Mouse (Mus musculus): Measurements from ENCODE around the gene Tgfbr2. TPM values are rescaled to one million over a fixed set of nuclear protein-coding genes. Genes with fewer than 3 reads are reported as not detected.

Tgfbr2 gene
- polyA plus RNA-seq, 1 experiment, result 48.4 TPM

DNA sequence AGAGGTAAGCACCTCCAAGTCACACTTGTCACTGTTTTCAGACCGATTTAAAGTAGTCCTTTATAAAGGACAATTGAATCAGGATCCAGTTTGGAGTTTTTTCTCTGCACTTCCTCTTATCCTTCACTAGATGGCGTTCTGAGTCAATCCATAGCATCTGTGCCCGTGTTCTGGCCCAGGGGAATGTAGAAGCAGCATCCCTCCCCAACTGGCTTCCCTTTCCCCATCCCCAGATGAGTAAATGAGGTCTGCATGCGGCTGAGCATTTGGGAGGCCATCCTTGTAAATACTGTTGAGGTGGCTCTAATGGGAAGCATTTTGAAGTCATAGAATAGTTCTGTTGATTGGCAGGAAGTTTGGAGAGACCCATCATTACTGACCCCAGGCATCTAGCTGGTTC is 114.5 kb downstream of the Tgfbr2 start:
- TF ChIP-seq POLR2AphosphoS2 (IDR thresholded peaks at IDR 0.05; ENCODE audit: insufficient read length, low read depth) (no peak), E2F4 (IDR thresholded peaks at IDR 0.05; ENCODE audit: insufficient read depth) (no peak), POLR2A (IDR thresholded peaks at IDR 0.05; ENCODE audit: insufficient read length, low read depth) (no peak), USF1 (IDR thresholded peaks at IDR 0.05; ENCODE audit: low read depth) (no peak), MYOG (IDR thresholded peaks at IDR 0.05; ENCODE audit: control insufficient read depth in 1 of 3, insufficient read depth in 1 of 3, insufficient read length in 2 of 3, low read depth in 2 of 3) (no peak), TCF3 (IDR thresholded peaks at IDR 0.05; ENCODE audit: insufficient read length, low read depth) (no peak), SRF (IDR thresholded peaks at IDR 0.05; ENCODE audit: control insufficient read depth, insufficient read length, low read depth) (no peak), MYOD1 (IDR thresholded peaks at IDR 0.05; ENCODE audit: control insufficient read depth in 1 of 3, insufficient read length in 2 of 3, low read depth in 2 of 3) (no peak), CEBPB (IDR thresholded peaks at IDR 0.05; ENCODE audit: insufficient read depth, poor library complexity, severe bottlenecking) (no peak), MAX (IDR thresholded peaks at IDR 0.05; ENCODE audit: low read depth) (no peak), TCF12 (IDR thresholded peaks at IDR 0.05; ENCODE audit: insufficient read depth, poor library complexity, severe bottlenecking) (no peak), REST (IDR thresholded peaks at IDR 0.05; ENCODE audit: insufficient read depth, insufficient read length) (no peak)
- Histone ChIP-seq H3K36me3 (ENCODE audit: control insufficient read depth, insufficient read depth) (no peaks in the 10 kb centered on the region), H3K79me2 (ENCODE audit: control insufficient read depth, insufficient read depth) (no peaks in the 10 kb centered on the region), H3K27me3 (ENCODE audit: control insufficient read depth, insufficient read depth, insufficient read length) (no peaks in the 10 kb centered on the region), H3K4me3 (no peak overlapping the region), H3K4me2 (ENCODE audit: low read depth) (no peak overlapping the region), H3ac (ENCODE audit: control insufficient read depth, insufficient read length) (no peak overlapping the region)

- H3K4me3 ChIP-seq, result no peak overlapping the region
- no peaks in the 10 kb centered on the region for H3K79me2 ChIP-seq (ENCODE audit: control insufficient read depth, insufficient read depth)
- no peak overlapping the region for H3ac ChIP-seq (ENCODE audit: control insufficient read depth, insufficient read length)
- H3K27me3 ChIP-seq (ENCODE audit: control insufficient read depth, insufficient read depth, insufficient read length), result no peaks in the 10 kb centered on the region
- H3K36me3 ChIP-seq (ENCODE audit: control insufficient read depth, insufficient read depth), result no peaks in the 10 kb centered on the region
- TF ChIP-seq REST (IDR thresholded peaks at IDR 0.05; ENCODE audit: insufficient read depth, insufficient read length), result no peak
- TF ChIP-seq POLR2AphosphoS2 (IDR thresholded peaks at IDR 0.05; ENCODE audit: insufficient read length, low read depth), result no peak
- H3K4me2 ChIP-seq (ENCODE audit: low read depth), result no peak overlapping the region
Measured at GRCm38 (mm10) chr9:116059156-116059555, 116.0 kb downstream of the Tgfbr2 start.

- no peaks in the 10 kb centered on the region for H3K36me3 ChIP-seq (ENCODE audit: control insufficient read depth, insufficient read depth)
- TF ChIP-seq USF1 (IDR thresholded peaks at IDR 0.05; ENCODE audit: low read depth), result no peak
- TF ChIP-seq SRF (IDR thresholded peaks at IDR 0.05; ENCODE audit: control insufficient read depth, insufficient read length, low read depth), result no peak
- TF ChIP-seq E2F4 (IDR thresholded peaks at IDR 0.05; ENCODE audit: insufficient read depth), result no peak
- TF ChIP-seq POLR2A (IDR thresholded peaks at IDR 0.05; ENCODE audit: insufficient read length, low read depth), result no peak
- no peak for TF ChIP-seq MAX (IDR thresholded peaks at IDR 0.05; ENCODE audit: low read depth)
- no peak for TF ChIP-seq CEBPB (IDR thresholded peaks at IDR 0.05; ENCODE audit: insufficient read depth, poor library complexity, severe bottlenecking)
- no peak for TF ChIP-seq POLR2AphosphoS2 (IDR thresholded peaks at IDR 0.05; ENCODE audit: insufficient read length, low read depth)
- H3K79me2 ChIP-seq (ENCODE audit: control insufficient read depth, insufficient read depth), result no peaks in the 10 kb centered on the region
- H3ac ChIP-seq (ENCODE audit: control insufficient read depth, insufficient read length), result no peak overlapping the region
- no peak overlapping the region for H3K4me2 ChIP-seq (ENCODE audit: low read depth)
- H3K4me3 ChIP-seq, result no peak overlapping the region
- H3K27me3 ChIP-seq (ENCODE audit: control insufficient read depth, insufficient read depth, insufficient read length), result no peaks in the 10 kb centered on the region
Measured at GRCm38 (mm10) chr9:116058475-116058874, 116.7 kb downstream of the Tgfbr2 start.

DNA sequence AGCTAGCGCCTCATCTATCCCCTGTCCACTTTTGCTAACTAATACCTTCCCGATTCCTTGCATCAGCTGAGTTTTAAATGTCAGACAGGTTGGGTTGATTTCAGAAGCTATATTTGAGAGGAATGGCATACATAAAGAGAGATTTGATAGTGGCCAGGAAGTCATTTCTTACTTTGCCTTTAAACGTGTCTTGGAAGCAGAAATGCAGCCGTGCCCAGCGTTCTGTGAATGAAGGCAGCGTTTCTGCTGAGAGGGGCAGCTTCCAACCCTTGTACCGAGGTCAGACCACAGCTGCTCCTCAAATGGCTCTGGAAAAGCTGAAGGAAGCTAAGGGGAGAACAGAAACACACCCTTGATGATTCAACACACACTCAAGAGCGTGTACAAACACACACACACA is 121.2 kb downstream of the Tgfbr2 start:
- TF ChIP-seq REST (IDR thresholded peaks at IDR 0.05; ENCODE audit: insufficient read depth, insufficient read length) (no peak), POLR2A (IDR thresholded peaks at IDR 0.05; ENCODE audit: insufficient read length, low read depth) (no peak), USF1 (IDR thresholded peaks at IDR 0.05; ENCODE audit: low read depth) (no peak), MYOD1 (IDR thresholded peaks at IDR 0.05; ENCODE audit: control insufficient read depth in 1 of 3, insufficient read length in 2 of 3, low read depth in 2 of 3) (no peak), TCF12 (IDR thresholded peaks at IDR 0.05; ENCODE audit: insufficient read depth, poor library complexity, severe bottlenecking) (no peak), TCF3 (IDR thresholded peaks at IDR 0.05; ENCODE audit: insufficient read length, low read depth) (no peak), CEBPB (IDR thresholded peaks at IDR 0.05; ENCODE audit: insufficient read depth, poor library complexity, severe bottlenecking) (no peak)
- Histone ChIP-seq H3K27me3 (ENCODE audit: control insufficient read depth, insufficient read depth, insufficient read length) (no peaks in the 10 kb centered on the region), H3K4me2 (ENCODE audit: low read depth) (no peak overlapping the region), H3ac (ENCODE audit: control insufficient read depth, insufficient read length) (no peak overlapping the region), H3K36me3 (ENCODE audit: control insufficient read depth, insufficient read depth) (no peaks in the 10 kb centered on the region), H3K79me2 (ENCODE audit: control insufficient read depth, insufficient read depth) (no peaks in the 10 kb centered on the region), H3K4me3 (no peak overlapping the region)

DNA sequence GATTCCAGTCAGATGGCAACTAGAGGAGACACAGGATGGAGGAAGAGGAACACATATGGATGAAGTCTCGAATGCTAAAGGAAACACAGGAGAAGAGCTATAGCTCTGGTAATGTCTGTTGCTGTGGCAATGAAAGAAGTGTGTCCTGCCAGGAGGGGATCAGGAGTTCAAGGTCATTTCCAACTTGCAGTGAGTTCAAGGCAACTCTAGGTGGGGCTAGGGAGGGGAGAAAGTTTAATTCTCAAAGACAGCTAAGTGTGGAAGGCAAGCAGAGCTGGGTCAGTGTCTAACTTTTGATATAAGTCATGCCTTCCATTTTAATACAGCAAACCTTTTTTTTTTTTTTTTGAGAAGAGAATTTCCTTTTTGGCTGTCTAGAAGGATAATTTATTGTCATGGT is 125.2 kb downstream of the Tgfbr2 start:
- Histone ChIP-seq H3K36me3 (ENCODE audit: control insufficient read depth, insufficient read depth) (no peaks in the 10 kb centered on the region), H3K79me2 (ENCODE audit: control insufficient read depth, insufficient read depth) (no peaks in the 10 kb centered on the region), H3ac (ENCODE audit: control insufficient read depth, insufficient read length) (no peak overlapping the region), H3K4me2 (ENCODE audit: low read depth) (no peak overlapping the region), H3K4me3 (no peak overlapping the region), H3K27me3 (ENCODE audit: control insufficient read depth, insufficient read depth, insufficient read length) (no peaks in the 10 kb centered on the region)
- TF ChIP-seq SRF (IDR thresholded peaks at IDR 0.05; ENCODE audit: control insufficient read depth, insufficient read length, low read depth) (no peak), E2F4 (IDR thresholded peaks at IDR 0.05; ENCODE audit: insufficient read depth) (no peak), POLR2AphosphoS2 (IDR thresholded peaks at IDR 0.05; ENCODE audit: insufficient read length, low read depth) (no peak), MYOG (IDR thresholded peaks at IDR 0.05; ENCODE audit: control insufficient read depth in 1 of 3, insufficient read depth in 1 of 3, insufficient read length in 2 of 3, low read depth in 2 of 3) (no peak), REST (IDR thresholded peaks at IDR 0.05; ENCODE audit: insufficient read depth, insufficient read length) (no peak), MYOD1 (IDR thresholded peaks at IDR 0.05; ENCODE audit: control insufficient read depth in 1 of 3, insufficient read length in 2 of 3, low read depth in 2 of 3) (no peak), CEBPB (IDR thresholded peaks at IDR 0.05; ENCODE audit: insufficient read depth, poor library complexity, severe bottlenecking) (no peak), USF1 (IDR thresholded peaks at IDR 0.05; ENCODE audit: low read depth) (no peak), TCF12 (IDR thresholded peaks at IDR 0.05; ENCODE audit: insufficient read depth, poor library complexity, severe bottlenecking) (no peak), MAX (IDR thresholded peaks at IDR 0.05; ENCODE audit: low read depth) (no peak), TCF3 (IDR thresholded peaks at IDR 0.05; ENCODE audit: insufficient read length, low read depth) (no peak), POLR2A (IDR thresholded peaks at IDR 0.05; ENCODE audit: insufficient read length, low read depth) (no peak)
